Comparison of ENCODE assay signal across 16 mouse cellular contexts in genomic region chr12:36423677-36424076, GRCm38 (mm10). TPM values are rescaled to one million over a fixed set of nuclear protein-coding genes. Genes with fewer than 3 reads are reported as not detected.
DNase-seq lines count a peak whose midpoint lies in the region; ATAC-seq and TF ChIP-seq lines count a peak whose summit lies in the region.
"Had no signal": no experiment of that assay in that cellular context is flagged by ENCODE, and none has a peak within 500 bp of the region (broad histone marks: within the 10 kb centered on the region; RNA-seq: fewer than 3 reads in every experiment).

No protein-coding gene starts in this region.

- H3K27ac ChIP-seq in kidney, adult 2 months (ENCODE audit: insufficient read depth, low read depth, low read length): peak overlapping the region; percentile 6; the same call in 1 of the 2 replicates
- H3K27ac ChIP-seq in neural tube, embryonic 15.5 days (replicated peaks): no peak overlapping the region
- H3K27ac ChIP-seq: heart, embryonic 13.5 days; neural tube, embryonic 12.5 days had no signal

- H3K9me3 ChIP-seq in neural tube, embryonic 15.5 days (replicated peaks): no peaks in the 10 kb centered on the region
- H3K9me3 ChIP-seq: heart, embryonic 13.5 days; neural tube, embryonic 12.5 days had no signal

- H3K4me3 ChIP-seq in kidney, adult 2 months (ENCODE audit: insufficient read depth, low read depth, low read length): no peak overlapping the region
- no peak overlapping the region for H3K4me3 ChIP-seq in neural tube, embryonic 15.5 days (replicated peaks)
- H3K4me3 ChIP-seq: heart, embryonic 13.5 days; neural tube, embryonic 12.5 days had no signal

- TF ChIP-seq CTCF in kidney, adult 2 months (conservative IDR thresholded peaks at IDR 0.05; ENCODE audit: insufficient read depth, insufficient read length, low read depth, low read length): no peak

- H3K27me3 ChIP-seq in kidney, adult 2 months (replicated peaks; ENCODE audit: control insufficient read depth, insufficient read depth, low read length): no peaks in the 10 kb centered on the region
- H3K27me3 ChIP-seq in neural tube, embryonic 15.5 days (replicated peaks): no peaks in the 10 kb centered on the region
- H3K27me3 ChIP-seq: heart, embryonic 13.5 days; neural tube, embryonic 12.5 days had no signal

- peak; percentile 47 for DNase-seq in adrenal gland, postnatal 14 days
- DNase-seq in adrenal gland, adult 18-20 months (ENCODE audit: low spot score in 2 of 2): no peak
- peak; percentile 34 for DNase-seq in embryo, embryonic 11 days
- DNase-seq in kidney, adult 2 months: peak; percentile 43
- DNase-seq in kidney, postnatal 4 days: peak; percentile 43 to 60
- no peak for DNase-seq in frontal cortex, adult 2 months (ENCODE audit: extremely low spot score in 1 of 2, low spot score in 1 of 2)
- DNase-seq in Muller cell, postnatal 12 days (ENCODE audit: inconsistent ontology term): no peak
- DNase-seq: layer of hippocampus, postnatal 36 days; lung, postnatal 14 days; thymus, postnatal 25 days had no signal

- no peak overlapping the region for H3K4me2 ChIP-seq in neural tube, embryonic 15.5 days
- H3K4me2 ChIP-seq: heart, embryonic 13.5 days; liver, embryonic 11.5 days; neural tube, embryonic 12.5 days had no signal

- no peak for ATAC-seq in neural tube, embryonic 15.5 days (ENCODE audit: low FRiP score)
- ATAC-seq: intestine, embryonic 16.5 days; midbrain, embryonic 16.5 days had no signal

- H3K36me3 ChIP-seq in kidney, adult 2 months (ENCODE audit: control insufficient read depth, insufficient read depth, low read length): no peaks in the 10 kb centered on the region
- no peaks in the 10 kb centered on the region for H3K36me3 ChIP-seq in neural tube, embryonic 15.5 days
- H3K36me3 ChIP-seq: heart, embryonic 13.5 days; neural tube, embryonic 12.5 days had no signal

- no peaks in the 10 kb centered on the region for H3K4me1 ChIP-seq in kidney, adult 2 months (ENCODE audit: control insufficient read depth, insufficient read depth, low read length)
- H3K4me1 ChIP-seq in neural tube, embryonic 15.5 days: 0 out of 2 replicates have a peak, but pooled peaks cover 2% of the 10 kb centered on the region
- H3K4me1 ChIP-seq: heart, embryonic 13.5 days; neural tube, embryonic 12.5 days had no signal

- TF ChIP-seq POLR2A in kidney, adult 2 months (IDR thresholded peaks at IDR 0.05; ENCODE audit: low read depth, low read length): no peak

- 40% methylated on average over 10 of the region's 10 CpGs for WGBS in kidney, adult 2 months
- 82% methylated on average over 10 of the region's 10 CpGs for WGBS in neural tube, embryonic 15.5 days

- no peak overlapping the region for H3K9ac ChIP-seq in neural tube, embryonic 15.5 days (replicated peaks)
- H3K9ac ChIP-seq: heart, embryonic 13.5 days; neural tube, embryonic 12.5 days had no signal

RNA-seq across cellular contexts. Expression of gene D630036H23Rik, which starts 41.7 kb away (rescaled TPM):
- 1.1 and 2.3 TPM in 2 replicates for total RNA-seq in adrenal gland, postnatal 14 days (2021)
- total RNA-seq in adrenal gland, adult 18-20 months (2021): 1 to 10 TPM in 1 of 2 experiments, under 1 TPM in 1; 0.99 to 1.9 TPM
- 3.3 and 3.8 TPM in 2 replicates for polyA plus RNA-seq in kidney, adult 2 months (2012; rRNA removed)
- 0.44 and 0.71 TPM in 2 replicates for polyA plus RNA-seq in frontal cortex, adult 2 months (2012; rRNA removed)
- 1.8 and 3.1 TPM in 2 replicates for polyA plus RNA-seq in neural tube, embryonic 15.5 days (2015; fragmentation: Nextera tagmentation; extraction: Ambion mirVana)

RNA-seq across cellular contexts. Expression of gene Ispd, which starts 42.4 kb away (rescaled TPM):
- total RNA-seq in adrenal gland, postnatal 14 days (2021): 6.2 and 7.4 TPM in 2 replicates
- 1 to 10 TPM; 5.9 to 6.8 TPM for total RNA-seq in adrenal gland, adult 18-20 months (2021)
- 1.9 and 2.5 TPM in 2 replicates for polyA plus RNA-seq in kidney, adult 2 months (2012; rRNA removed)
- 5.7 and 6.0 TPM in 2 replicates for polyA plus RNA-seq in frontal cortex, adult 2 months (2012; rRNA removed)
- polyA plus RNA-seq in neural tube, embryonic 15.5 days (2015; fragmentation: Nextera tagmentation; extraction: Ambion mirVana): 15.3 and 15.7 TPM in 2 replicates

Comparison
In these comparisons a context has a peak if more than half of its experiments do, and no peak if none do; other contexts are left out.
1. DNase-seq: peak in adrenal gland, postnatal 14 days (single experiment), embryo, embryonic 11 days (single experiment), kidney, adult 2 months (single experiment) and kidney, postnatal 4 days (2 of 2); none in adrenal gland, adult 18-20 months (0 of 2), frontal cortex, adult 2 months (0 of 2) and Muller cell, postnatal 12 days (single experiment).